Mouse (Mus musculus) T-helper 2 cell (primary cell): ENCODE measurements around the gene Rbfox3.

Experiments used
- in situ Hi-C: fragments of 300-600 bp; cut with MboI, MseI; formaldehyde crosslinking; loops from one replicate; pipeline ENCODE4 v1.15.1; 2025; ENCODE audit warnings: high pct_unique_total_duplicates

Gene Rbfox3

GRCm38 (mm10) chr11:118911307-118912070 lies at the start of gene Rbfox3:
Gene Rbfox3, minus strand, starts transcription at chr11:118911597.
- in situ Hi-C loops = no loop called here

- in situ Hi-C loops = no loop called here
Observed at GRCm38 (mm10) chr11:118960649-118961048, 49.3 kb upstream of the Rbfox3 start.

- in situ Hi-C loops = no loop called here
Observed at GRCm38 (mm10) chr11:118957070-118957471, 45.7 kb upstream of the Rbfox3 start.

GRCm38 (mm10) chr11:118955016-118955415 lies 43.6 kb upstream of the Rbfox3 start:
- in situ Hi-C loops = no loop called here

- in situ Hi-C loops = no loop called here
Observed at GRCm38 (mm10) chr11:118945868-118946267, 34.5 kb upstream of the Rbfox3 start.

- in situ Hi-C loops = no loop called here
Observed at GRCm38 (mm10) chr11:118941268-118941667, 29.9 kb upstream of the Rbfox3 start.

GRCm38 (mm10) chr11:118940539-118940938 lies 29.1 kb upstream of the Rbfox3 start:
- in situ Hi-C loops = no loop called here

- in situ Hi-C loops = no loop called here
Observed at GRCm38 (mm10) chr11:118939731-118940130, 28.3 kb upstream of the Rbfox3 start.

- in situ Hi-C loops = no loop called here
Observed at GRCm38 (mm10) chr11:118934925-118935324, 23.5 kb upstream of the Rbfox3 start.

- in situ Hi-C loops = no loop called here
Observed at GRCm38 (mm10) chr11:118927081-118927480, 15.7 kb upstream of the Rbfox3 start.

GRCm38 (mm10) chr11:118921852-118922251 lies 10.5 kb upstream of the Rbfox3 start:
- in situ Hi-C loops = no loop called here

GRCm38 (mm10) chr11:118916423-118917030 lies 5.1 kb upstream of the Rbfox3 start:
- in situ Hi-C loops = no loop called here

GRCm38 (mm10) chr11:118915888-118916287 lies 4.5 kb upstream of the Rbfox3 start:
- in situ Hi-C loops = no loop called here

- in situ Hi-C loops = no loop called here
Observed at GRCm38 (mm10) chr11:118912686-118913085, 1.3 kb upstream of the Rbfox3 start.

GRCm38 (mm10) chr11:118910756-118911155 lies 641 bp downstream of the Rbfox3 start:
- in situ Hi-C loops = no loop called here

GRCm38 (mm10) chr11:118909814-118910201 lies 1.6 kb downstream of the Rbfox3 start:
- in situ Hi-C loops = no loop called here

- in situ Hi-C loops = no loop called here
Observed at GRCm38 (mm10) chr11:118908981-118909813, 2.2 kb downstream of the Rbfox3 start.

GRCm38 (mm10) chr11:118908431-118908980 lies 2.9 kb downstream of the Rbfox3 start:
- in situ Hi-C loops = no loop called here

- in situ Hi-C loops = no loop called here
Observed at GRCm38 (mm10) chr11:118907471-118908401, 3.7 kb downstream of the Rbfox3 start.

GRCm38 (mm10) chr11:118906824-118907470 lies 4.5 kb downstream of the Rbfox3 start:
- in situ Hi-C loops = no loop called here
